Mouse (Mus musculus): ENCODE results near the gene Usp10. TPM values are rescaled to one million over a fixed set of nuclear protein-coding genes. Genes with fewer than 3 reads are reported as not detected.

Usp10 gene
- 10 to 100 TPM; 50.6 to 55.9 (median 53.1) TPM for total RNA-seq (2022)

DNA sequence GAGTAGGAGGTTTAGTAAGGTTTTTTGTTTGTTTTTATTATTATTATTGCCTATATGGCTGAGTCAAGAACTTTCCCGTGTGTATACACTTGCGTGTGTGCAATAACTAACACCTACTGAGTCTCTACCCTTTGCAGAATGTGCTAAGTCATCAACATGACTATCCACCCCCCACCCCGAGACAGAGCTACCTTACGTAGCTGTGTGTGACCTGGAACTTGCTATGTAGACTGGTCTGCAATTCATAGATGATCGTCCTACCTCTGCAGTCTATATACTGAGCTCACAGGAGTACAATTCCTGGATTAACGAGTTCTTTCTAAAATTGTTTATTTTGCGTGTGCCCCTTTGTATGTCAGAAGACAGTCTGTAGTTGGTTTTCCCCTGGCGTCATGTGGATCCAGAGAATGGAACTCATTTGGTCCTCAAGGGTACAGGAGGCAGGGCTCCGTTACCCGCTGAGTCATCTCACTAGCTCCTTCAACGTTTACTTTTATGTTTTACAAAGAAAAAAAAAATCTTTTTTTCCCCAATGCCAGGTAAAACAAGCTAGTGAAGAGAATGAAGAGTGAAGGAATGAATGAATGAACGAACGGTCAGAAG lies at the start of gene Usp10:
Usp10 (plus strand) TSS at position 417 of the 603 bp plus-strand sequence.
- DNase-seq (ENCODE audit: low spot score in 2 of 2) = no peak

- peak; percentile 94 to 95 for DNase-seq (ENCODE audit: low spot score in 2 of 2)
Observed at GRCm38 (mm10) chr8:119861706-119862389, 48.3 kb upstream of the Usp10 start, which contains the start of gene Klhl36. Klhl36 (plus strand) TSS chr8:119862266.

- DNase-seq (ENCODE audit: low spot score in 2 of 2) = no peak
Observed at GRCm38 (mm10) chr8:119862390-119862734, 47.8 kb upstream of the Usp10 start.

DNA sequence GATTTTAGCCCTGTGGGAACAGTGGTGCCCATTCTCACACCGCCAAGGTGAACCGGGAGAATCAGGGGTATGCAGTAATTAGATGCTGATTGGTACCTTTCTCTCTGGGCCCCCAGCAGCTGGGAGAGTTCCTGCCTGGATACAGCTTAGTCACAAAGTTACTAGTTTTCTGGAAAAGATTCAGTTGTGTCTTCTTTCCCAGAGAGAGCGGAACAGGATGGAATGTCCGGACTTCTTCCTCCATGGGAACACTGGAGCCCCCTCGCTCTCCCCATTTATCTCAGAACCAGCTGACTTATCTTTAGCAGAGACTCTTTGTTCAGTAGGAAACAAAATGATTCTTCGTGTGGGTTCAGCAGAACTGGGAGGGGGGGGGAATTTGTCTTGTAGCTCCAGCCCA lies 47.4 kb upstream of the Usp10 start:
- DNase-seq (ENCODE audit: low spot score in 2 of 2) = no peak

DNA sequence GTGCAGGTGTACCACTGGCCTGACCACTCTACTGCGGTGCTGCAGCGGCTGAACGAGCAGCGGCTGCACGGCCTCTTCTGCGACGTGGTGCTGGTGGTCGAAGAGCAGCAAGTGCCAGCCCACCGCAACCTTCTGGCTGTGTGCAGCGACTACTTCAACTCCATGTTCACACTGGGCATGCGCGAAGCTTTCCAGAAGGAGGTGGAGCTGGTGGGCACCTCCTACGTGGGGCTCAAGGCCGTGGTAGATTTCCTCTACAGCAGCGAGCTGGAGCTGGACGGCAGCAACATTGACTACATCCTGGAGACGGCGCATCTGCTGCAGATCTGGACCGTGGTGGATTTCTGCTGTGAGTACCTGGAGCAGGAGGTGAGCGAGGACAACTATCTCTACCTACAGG lies 40.5 kb upstream of the Usp10 start:
- DNase-seq (ENCODE audit: low spot score in 2 of 2) = no peak

GRCm38 (mm10) chr8:119873181-119873580 lies 37.0 kb upstream of the Usp10 start:
- no peak for DNase-seq (ENCODE audit: low spot score in 2 of 2)

GRCm38 (mm10) chr8:119881301-119881700 lies 28.9 kb upstream of the Usp10 start:
- no peak for DNase-seq (ENCODE audit: low spot score in 2 of 2)

GRCm38 (mm10) chr8:119881917-119882316 lies 28.2 kb upstream of the Usp10 start:
- DNase-seq (ENCODE audit: low spot score in 2 of 2) = no peak

DNA sequence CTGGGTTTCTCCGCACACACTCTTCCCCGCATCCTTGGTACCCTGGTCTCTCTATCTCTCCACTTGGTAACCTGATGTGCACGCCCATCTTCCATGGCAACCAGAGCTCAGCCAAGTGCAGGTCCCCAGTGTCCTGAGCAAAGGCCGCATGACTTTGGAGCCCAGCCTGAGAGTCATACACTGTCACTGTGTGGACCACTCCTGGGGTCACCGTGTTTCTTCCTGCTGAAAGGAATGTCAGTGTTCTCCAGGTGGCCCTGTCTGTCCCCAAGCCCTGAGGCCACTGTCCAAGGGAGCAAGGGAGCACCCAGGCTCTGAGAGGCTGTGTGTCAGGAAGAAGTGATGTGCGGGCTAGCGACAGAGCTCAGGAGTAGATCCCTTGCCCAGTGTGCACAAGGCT lies 26.9 kb upstream of the Usp10 start:
- no peak for DNase-seq (ENCODE audit: low spot score in 2 of 2)

GRCm38 (mm10) chr8:119885612-119886011 lies 24.5 kb upstream of the Usp10 start:
- peak in 1 of 2 experiments; percentile 19 for DNase-seq (ENCODE audit: low spot score in 2 of 2)

- peak in 1 of 2 experiments; percentile 9 for DNase-seq (ENCODE audit: low spot score in 2 of 2)
Observed at GRCm38 (mm10) chr8:119887130-119887529, 23.0 kb upstream of the Usp10 start.

GRCm38 (mm10) chr8:119888012-119888411 lies 22.1 kb upstream of the Usp10 start:
- no peak for DNase-seq (ENCODE audit: low spot score in 2 of 2)

DNA sequence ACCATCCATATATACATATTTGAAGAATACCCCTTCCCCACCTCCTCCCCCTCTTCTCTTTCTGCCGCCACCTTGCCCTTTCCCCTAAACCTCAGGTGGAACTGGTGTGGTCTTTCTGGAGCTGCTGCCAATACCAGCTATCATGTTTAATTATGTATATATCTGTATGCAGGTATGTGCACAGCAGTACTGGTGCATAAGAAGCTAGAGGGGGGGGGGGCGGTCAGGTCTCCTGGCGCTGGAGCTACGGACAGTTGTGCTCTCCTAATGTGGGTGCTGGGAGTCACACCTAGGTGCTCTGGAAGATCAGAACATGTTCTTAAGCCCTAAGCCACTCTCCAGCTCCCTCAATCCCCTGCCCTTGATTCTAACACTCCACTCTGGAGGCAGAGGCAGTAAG lies 13.1 kb upstream of the Usp10 start:
- no peak for DNase-seq (ENCODE audit: low spot score in 2 of 2)

GRCm38 (mm10) chr8:119897933-119898332 lies 12.2 kb upstream of the Usp10 start:
- DNase-seq (ENCODE audit: low spot score in 2 of 2) = no peak

DNA sequence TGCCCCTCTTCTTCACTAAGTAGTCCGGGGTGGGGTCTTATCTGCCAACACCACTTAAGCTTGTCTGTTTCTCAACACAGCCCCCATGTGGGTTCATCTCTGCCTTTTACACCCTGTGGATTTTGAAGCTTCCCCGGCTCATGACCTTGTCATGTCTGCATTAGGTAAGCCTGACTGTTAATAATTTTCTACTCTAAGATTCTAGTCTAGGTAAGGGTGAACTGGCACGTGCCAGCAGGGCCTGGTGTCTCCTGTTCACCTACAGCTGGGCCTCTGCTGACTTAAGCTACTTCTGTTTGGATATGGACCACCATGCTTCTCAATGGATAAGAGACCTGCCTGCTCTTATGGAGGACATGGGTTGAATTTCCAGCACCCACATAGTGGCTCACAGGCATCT lies 8.8 kb upstream of the Usp10 start:
- DNase-seq (ENCODE audit: low spot score in 2 of 2) = no peak

GRCm38 (mm10) chr8:119901952-119902351 lies 8.2 kb upstream of the Usp10 start:
- DNase-seq (ENCODE audit: low spot score in 2 of 2) = no peak

- DNase-seq (ENCODE audit: low spot score in 2 of 2) = no peak
Observed at GRCm38 (mm10) chr8:119904323-119904911, 5.7 kb upstream of the Usp10 start.

- DNase-seq (ENCODE audit: low spot score in 2 of 2) = peak; percentile 85 to 87
Observed at GRCm38 (mm10) chr8:119910547-119911257, 542 bp downstream of the Usp10 start, which contains the start of gene Gm20388. Gm20388 (plus strand) TSS chr8:119910841.

GRCm38 (mm10) chr8:119911258-119911962 lies 1.2 kb downstream of the Usp10 start:
- DNase-seq (ENCODE audit: low spot score in 2 of 2) = no peak

DNA sequence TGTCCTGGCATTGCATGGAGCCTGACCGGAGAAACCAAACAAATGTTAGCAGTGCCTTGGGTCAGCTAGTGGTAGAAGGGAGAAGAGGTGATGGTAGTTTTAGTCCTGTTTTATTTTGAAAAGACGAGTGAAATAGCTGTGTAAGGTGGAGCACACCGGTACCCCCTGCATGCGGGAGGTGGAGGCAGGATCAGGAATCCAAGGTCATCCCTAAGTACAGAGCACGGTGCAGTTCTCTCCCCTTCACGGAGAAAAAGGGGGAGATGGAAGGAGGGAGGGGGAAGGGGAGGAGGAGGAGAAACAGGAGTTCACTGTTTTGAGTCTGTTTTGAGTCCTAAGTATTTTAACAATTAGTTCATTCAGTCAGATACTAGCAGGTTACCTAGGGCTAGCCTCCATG lies 2.5 kb downstream of the Usp10 start:
- no peak for DNase-seq (ENCODE audit: low spot score in 2 of 2)

DNA sequence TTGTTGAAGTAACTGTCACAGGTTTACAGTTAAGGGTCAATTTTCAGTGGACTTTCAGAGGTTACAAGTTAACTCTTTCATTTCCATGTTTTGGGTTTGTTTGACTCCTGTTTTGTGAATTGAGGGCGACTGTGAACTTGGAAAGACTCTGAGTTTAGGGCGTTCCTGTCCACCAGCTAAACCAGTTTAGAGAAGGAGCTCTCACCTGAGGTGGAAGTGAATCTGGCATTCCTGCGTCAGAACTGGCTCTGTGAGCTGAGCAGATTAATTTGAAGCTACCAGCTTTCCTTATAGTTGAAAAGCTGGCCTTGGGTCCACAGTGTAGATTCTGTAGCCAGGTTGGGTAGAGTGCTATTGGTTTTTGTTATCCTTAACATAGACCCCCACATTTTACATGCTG lies 3.0 kb downstream of the Usp10 start:
- DNase-seq (ENCODE audit: low spot score in 2 of 2) = no peak

Measured in gastrocnemius, adult 8-10 months (tissue).